Mouse (Mus musculus) G1E (cell line): ENCODE measurements at regions not wholly inside any gene's neighbourhood (a gene's known extent, or its start where the extent isn't known, plus 50 kb on each side); places are given as distances from the start of the nearest gene placed in this dataset.

Experiments
- CTCF ChIP-seq: IDR thresholded peaks from 2 replicates; pipeline ENCODE4 v1.5.1; 2012; ENCODE audit warnings: low read depth, low read length, inconsistent platforms, mixed read lengths
- GATA1 ChIP-seq: IDR thresholded peaks from 2 replicates; pipeline ENCODE4 v1.6.1; 2012; ENCODE audit warnings: borderline replicate concordance, low read length, inconsistent platforms, mixed read lengths
- GATA2 ChIP-seq: IDR thresholded peaks from 2 replicates; pipeline ENCODE4 v1.6.1; 2012; ENCODE audit warnings: low read depth, low read length, inconsistent platforms, borderline replicate concordance
- POLR2AphosphoS5 ChIP-seq: IDR thresholded peaks from 2 replicates; pipeline ENCODE4 v1.6.1; 2012; ENCODE audit warnings: low read depth, low read length, inconsistent platforms; ENCODE audit not compliant: insufficient replicate concordance
- TAL1 ChIP-seq: conservative IDR thresholded peaks from 2 replicates; pipeline ENCODE4 v1.6.1; 2012; ENCODE audit warnings: low read depth, low read length, inconsistent platforms, mixed read lengths

- TF ChIP-seq GATA1 (no peak), CTCF (no peak), TAL1 (no peak), POLR2AphosphoS5 (no peak), GATA2 (no peak)
These were observed 87.8 kb downstream of the Cxcl12 start for GRCm38 (mm10) chr6:117256099-117256471.
